Mouse (Mus musculus) MEL (cell line): ENCODE results near the gene Actr2. TPM values are rescaled to one million over a fixed set of nuclear protein-coding genes. Genes with fewer than 3 reads are reported as not detected.
A peak's percentile ranks its signal among the peaks of the same experiment; 100 is the strongest.

Source experiments
- DNase-seq: peaks from one replicate; pipeline ENCODE4 v3.0.0; 2011; ENCODE audit warnings: low read depth, low spot score
- H3K27ac ChIP-seq: 2 replicates; pipeline ENCODE4 v1.5.1; 2012; ENCODE audit warnings: low read depth, mild to moderate bottlenecking, control low read depth, low read length, moderate library complexity; ENCODE audit not compliant: control insufficient read depth
- H3K27me3 ChIP-seq, 2 experiments: fragments of 150-350 bp in 1 of 2; sonication (generic) in 1 of 2; 2 replicates each; pipeline ENCODE4 v1.6.1; 2012; ENCODE audit warnings: low read length in 2 of 2, mild to moderate bottlenecking in 2 of 2, improper control_type of control experiment in 1 of 2, moderate library complexity in 1 of 2; ENCODE audit not compliant: insufficient read depth in 2 of 2, control insufficient read depth in 1 of 2
- H3K36me3 ChIP-seq, 2 experiments: 2 replicates each; pipeline ENCODE4 v1.6.1; 2012 to 2014; ENCODE audit warnings: low read length in 2 of 2, improper control_type of control experiment in 1 of 2, inconsistent platforms in 1 of 2, mild to moderate bottlenecking in 1 of 2; ENCODE audit not compliant: insufficient read depth in 2 of 2, control insufficient read depth in 1 of 2
- H3K4me1 ChIP-seq, 2 experiments: fragments of 150-350 bp in 1 of 2; sonication (generic) in 1 of 2; 2 replicates each; pipeline ENCODE4 v1.6.1; 2012; ENCODE audit warnings: low read length in 2 of 2, improper control_type of control experiment in 1 of 2, mild to moderate bottlenecking in 1 of 2; ENCODE audit not compliant: insufficient read depth in 2 of 2, control insufficient read depth in 1 of 2
- H3K4me3 ChIP-seq, 2 experiments: fragments of 150-350 bp in 1 of 2; sonication (generic) in 1 of 2; 2 replicates each; pipeline ENCODE4 v1.5.1; 2012; ENCODE audit warnings: low read depth in 2 of 2, low read length in 2 of 2, mild to moderate bottlenecking in 2 of 2, moderate library complexity in 2 of 2, control low read depth in 1 of 2, improper control_type of control experiment in 1 of 2; ENCODE audit not compliant: control insufficient read depth in 1 of 2, insufficient read depth in 1 of 2
- H3K79me2 ChIP-seq: 2 replicates; pipeline ENCODE4 v1.6.1; 2012; ENCODE audit warnings: mild to moderate bottlenecking, low read length, moderate library complexity; ENCODE audit not compliant: control insufficient read depth, poor library complexity, insufficient read depth
- H3K9ac ChIP-seq: 2 replicates; pipeline ENCODE4 v1.6.1; 2012; ENCODE audit warnings: low read depth, mild to moderate bottlenecking, control low read depth, low read length, moderate library complexity; ENCODE audit not compliant: control insufficient read depth, poor library complexity, severe bottlenecking
- H3K9me3 ChIP-seq: fragments of 150-350 bp; sonication (generic); replicated peaks from 2 replicates; pipeline ENCODE4 v1.6.1; 2012; ENCODE audit warnings: mild to moderate bottlenecking, low read length, improper control_type of control experiment, moderate library complexity; ENCODE audit not compliant: insufficient read depth
- BHLHE40 ChIP-seq: IDR thresholded peaks from 2 replicates; pipeline ENCODE4 v1.6.1; 2012; ENCODE audit warnings: low read depth, mild to moderate bottlenecking, inconsistent platforms, low read length, improper control_type of control experiment, borderline replicate concordance
- CHD1 ChIP-seq: IDR thresholded peaks from 2 replicates; pipeline ENCODE4 v1.6.1; 2012; ENCODE audit warnings: low read depth, mild to moderate bottlenecking, inconsistent platforms, low read length, improper control_type of control experiment
- CTCF ChIP-seq, 3 experiments: IDR thresholded peaks in 2 of 3; conservative IDR thresholded peaks in 1 of 3; 2 replicates each; pipeline ENCODE4 v1.5.1; 2011 to 2012; ENCODE audit warnings: low read length in 3 of 3, low read depth in 2 of 3, mild to moderate bottlenecking in 2 of 3, improper control_type of control experiment in 1 of 3, inconsistent platforms in 1 of 3, mixed read lengths in 1 of 3, moderate library complexity in 1 of 3; ENCODE audit not compliant: control insufficient read depth in 1 of 3, insufficient read depth in 1 of 3, poor library complexity in 1 of 3, severe bottlenecking in 1 of 3
- E2F4 ChIP-seq: IDR thresholded peaks from 2 replicates; pipeline ENCODE4 v1.6.1; 2011; ENCODE audit warnings: low read depth, low read length, improper control_type of control experiment, borderline replicate concordance
- EP300 ChIP-seq, 2 experiments: IDR thresholded peaks; 2 replicates each; pipeline ENCODE4 v1.6.1; 2011; ENCODE audit warnings: improper control_type of control experiment in 2 of 2, low read length in 2 of 2, low read depth in 1 of 2, mild to moderate bottlenecking in 1 of 2
- GATA1 ChIP-seq: IDR thresholded peaks from 2 replicates; pipeline ENCODE4 v1.6.1; 2011; ENCODE audit warnings: low read depth, low read length, improper control_type of control experiment
- KAT2A ChIP-seq: conservative IDR thresholded peaks from 2 replicates; pipeline ENCODE4 v1.6.1; 2012; ENCODE audit warnings: low read depth, low read length, improper control_type of control experiment, inconsistent platforms
- MAX ChIP-seq: IDR thresholded peaks from 2 replicates; pipeline ENCODE4 v1.6.1; 2011; ENCODE audit warnings: low read length, improper control_type of control experiment
- MXI1 ChIP-seq: IDR thresholded peaks from 2 replicates; pipeline ENCODE4 v1.6.1; 2011; ENCODE audit warnings: mild to moderate bottlenecking, low read depth, low read length, improper control_type of control experiment
- NELFE ChIP-seq: IDR thresholded peaks from 2 replicates; pipeline ENCODE4 v1.6.1; 2011; ENCODE audit warnings: low read depth, low read length, improper control_type of control experiment
- POLR2AphosphoS2 ChIP-seq: IDR thresholded peaks from 2 replicates; pipeline ENCODE4 v1.6.1; 2011; ENCODE audit warnings: low read length, improper control_type of control experiment
- RCOR1 ChIP-seq: IDR thresholded peaks from 2 replicates; pipeline ENCODE4 v1.6.1; 2012; ENCODE audit warnings: low read depth, mild to moderate bottlenecking, inconsistent platforms, low read length, improper control_type of control experiment
- TCF12 ChIP-seq: IDR thresholded peaks from 2 replicates; pipeline ENCODE4 v1.6.1; 2014; ENCODE audit warnings: low read depth, mild to moderate bottlenecking, inconsistent platforms, low read length, improper control_type of control experiment, moderate library complexity
- USF2 ChIP-seq, 2 experiments: IDR thresholded peaks; 2 replicates each; pipeline ENCODE4 v1.6.1; 2011 to 2012; ENCODE audit warnings: improper control_type of control experiment in 2 of 2, low read length in 2 of 2, borderline replicate concordance in 1 of 2, inconsistent platforms in 1 of 2, low read depth in 1 of 2, mild to moderate bottlenecking in 1 of 2; ENCODE audit not compliant: insufficient read depth in 1 of 2
- ZNF384 ChIP-seq: IDR thresholded peaks from 2 replicates; pipeline ENCODE4 v1.6.1; 2012; ENCODE audit warnings: low read depth, mild to moderate bottlenecking, inconsistent platforms, low read length, improper control_type of control experiment
- polyA plus RNA-seq, 2 experiments: library from polyadenylated mRNA; stranded (reverse) in 1 of 2; unstranded in 1 of 2; fragments of >175 nt in 1 of 2; fragments of >200 nt in 1 of 2; gene quantifications; 2 replicates each; pipeline versions ENCODE4 v1.2.1 to v1.2.4; 2012; ENCODE audit warnings: low replicate concordance in 2 of 2, low read depth in 1 of 2; ENCODE audit not compliant: insufficient read length in 2 of 2, insufficient read depth in 1 of 2, missing spikeins in 1 of 2
- total RNA-seq: library from RNA; depleted of rRNA; stranded (reverse); fragments of 300-350 nt; gene quantifications from 2 replicates; pipeline ENCODE4 v1.2.3, GENCODE M21; 2012

Actr2 gene
- total and polyA plus RNA-seq, 3 experiments = 40.0 to 172 (median 160) TPM

GRCm38 (mm10) chr11:20125423-20125822 is 12.7 kb upstream of the Actr2 start:
- no peak for DNase-seq
- Histone ChIP-seq H3K9me3 (no peaks in the 10 kb centered on the region), H3K36me3 (peaks cover 0 to 7% of the 10 kb centered on the region in 2 experiments; a peak in 1 of 4 replicates), H3K27me3 (no peaks in the 10 kb centered on the region; a peak in 2 of 4 replicates), H3K9ac (no peak overlapping the region), H3K4me3 (no peak overlapping the region), H3K4me1 (peaks cover 2 to 8% of the 10 kb centered on the region in 2 experiments; a peak in 3 of 4 replicates), H3K79me2 (no peaks in the 10 kb centered on the region), H3K27ac (no peak overlapping the region)
- TF ChIP-seq CTCF (IDR thresholded peaks at IDR 0.05 in 2 of 3, conservative IDR thresholded peaks at IDR 0.05 in 1 of 3; ENCODE audit: control insufficient read depth in 1 of 3, insufficient read depth in 1 of 3, low read depth in 2 of 3, low read length in 3 of 3, poor library complexity in 1 of 3, severe bottlenecking in 1 of 3) = 0 out of 6 replicates have a peak, but pooled peaks of 1 of the 3 experiments have one; percentile 8
- TF ChIP-seq MAX = no peak

GRCm38 (mm10) chr11:20116701-20117100 is 4.0 kb upstream of the Actr2 start:
- TF ChIP-seq BHLHE40 (no peak), MXI1 (no peak), CTCF (IDR thresholded peaks at IDR 0.05 in 2 of 3, conservative IDR thresholded peaks at IDR 0.05 in 1 of 3; ENCODE audit: control insufficient read depth in 1 of 3, insufficient read depth in 1 of 3, low read depth in 2 of 3, low read length in 3 of 3, poor library complexity in 1 of 3, severe bottlenecking in 1 of 3) (no peak), GATA1 (no peak), USF2 (IDR thresholded peaks at IDR 0.05; ENCODE audit: borderline replicate concordance in 1 of 2, insufficient read depth in 1 of 2, low read depth in 1 of 2, low read length in 2 of 2) (no peak), KAT2A (no peak), TCF12 (no peak), ZNF384 (no peak), NELFE (no peak), POLR2AphosphoS2 (no peak), CHD1 (no peak), RCOR1 (no peak), E2F4 (no peak), EP300 (IDR thresholded peaks at IDR 0.05; ENCODE audit: low read depth in 1 of 2, low read length in 2 of 2) (no peak)
- TF ChIP-seq, all 39 proteins: peak for 0

More at GRCm38 (mm10) chr11:20116701-20117100, 4.0 kb upstream of the Actr2 start:
- Histone ChIP-seq H3K36me3 (peaks cover 0 to 7% of the 10 kb centered on the region in 2 experiments; a peak in 2 of 4 replicates), H3K27me3 (no peaks in the 10 kb centered on the region), H3K4me1 (peaks cover 0 to 6% of the 10 kb centered on the region in 2 experiments; a peak in 2 of 4 replicates), H3K9me3 (no peaks in the 10 kb centered on the region), H3K4me3 (no peak overlapping the region), H3K27ac (no peak overlapping the region), H3K9ac (no peak overlapping the region), H3K79me2 (peaks cover 11% of the 10 kb centered on the region)
- DNase-seq = no peak
